Mouse (Mus musculus) myocyte (in vitro differentiated cells): ENCODE measurements around the gene Tex101. TPM values are rescaled to one million over a fixed set of nuclear protein-coding genes. Genes with fewer than 3 reads are reported as not detected.

Experiments used
- H3K27me3 ChIP-seq: one replicate; pipeline ENCODE4 v1.6.1; 2011; ENCODE audit not compliant: control insufficient read depth, insufficient read depth, insufficient read length
- H3K36me3 ChIP-seq: one replicate; pipeline ENCODE4 v1.6.1; 2011; ENCODE audit not compliant: control insufficient read depth, insufficient read depth
- H3K4me2 ChIP-seq: one replicate; pipeline ENCODE4 v1.6.1; 2011; ENCODE audit warnings: low read depth, control low read depth
- H3K4me3 ChIP-seq: one replicate; pipeline ENCODE4 v1.5.1; 2011; ENCODE audit warnings: mild to moderate bottlenecking, control low read depth, moderate library complexity
- H3K79me2 ChIP-seq: one replicate; pipeline ENCODE4 v1.6.1; 2011; ENCODE audit not compliant: control insufficient read depth, insufficient read depth
- H3ac ChIP-seq: one replicate; pipeline ENCODE4 v1.6.1; 2011; ENCODE audit not compliant: control insufficient read depth, insufficient read length
- CEBPB ChIP-seq: IDR thresholded peaks from 2 replicates; pipeline ENCODE4 v1.6.1; 2011; ENCODE audit warnings: mild to moderate bottlenecking, moderate library complexity; ENCODE audit not compliant: poor library complexity, insufficient read depth, severe bottlenecking
- E2F4 ChIP-seq: IDR thresholded peaks from one replicate; pipeline ENCODE4 v1.6.1; 2011; ENCODE audit warnings: mild to moderate bottlenecking, control low read depth, moderate library complexity; ENCODE audit not compliant: insufficient read depth
- MAX ChIP-seq: IDR thresholded peaks from one replicate; pipeline ENCODE4 v1.6.1; 2011; ENCODE audit warnings: low read depth, mild to moderate bottlenecking, control low read depth
- MYOD1 ChIP-seq, 3 experiments: IDR thresholded peaks; one replicate each; pipeline ENCODE4 v1.6.1; 2011; ENCODE audit warnings: control low read depth in 2 of 3, low read depth in 2 of 3, mild to moderate bottlenecking in 2 of 3, moderate library complexity in 1 of 3; ENCODE audit not compliant: insufficient read length in 2 of 3, control insufficient read depth in 1 of 3
- MYOG ChIP-seq, 3 experiments: IDR thresholded peaks; one replicate each; pipeline ENCODE4 v1.6.1; 2011; ENCODE audit warnings: control low read depth in 2 of 3, low read depth in 2 of 3, mild to moderate bottlenecking in 2 of 3; ENCODE audit not compliant: insufficient read length in 2 of 3, control insufficient read depth in 1 of 3, insufficient read depth in 1 of 3
- POLR2A ChIP-seq: IDR thresholded peaks from one replicate; pipeline ENCODE4 v1.6.1; 2011; ENCODE audit warnings: low read depth, mild to moderate bottlenecking, control low read depth, moderate library complexity; ENCODE audit not compliant: insufficient read length
- POLR2AphosphoS2 ChIP-seq: IDR thresholded peaks from one replicate; pipeline ENCODE4 v1.6.1; 2011; ENCODE audit warnings: low read depth, control low read depth; ENCODE audit not compliant: insufficient read length
- REST ChIP-seq: IDR thresholded peaks from one replicate; pipeline ENCODE4 v1.6.1; 2011; ENCODE audit warnings: mild to moderate bottlenecking, control low read depth, moderate library complexity; ENCODE audit not compliant: insufficient read depth, insufficient read length
- SRF ChIP-seq: IDR thresholded peaks from one replicate; pipeline ENCODE4 v1.6.1; 2011; ENCODE audit warnings: low read depth; ENCODE audit not compliant: control insufficient read depth, insufficient read length
- TCF12 ChIP-seq: IDR thresholded peaks from one replicate; pipeline ENCODE4 v1.6.1; 2011; ENCODE audit warnings: mild to moderate bottlenecking, control low read depth; ENCODE audit not compliant: poor library complexity, insufficient read depth, severe bottlenecking
- TCF3 ChIP-seq: IDR thresholded peaks from one replicate; pipeline ENCODE4 v1.6.1; 2011; ENCODE audit warnings: low read depth, control low read depth; ENCODE audit not compliant: insufficient read length
- USF1 ChIP-seq: IDR thresholded peaks from one replicate; pipeline ENCODE4 v1.6.1; 2011; ENCODE audit warnings: low read depth, mild to moderate bottlenecking, control low read depth, moderate library complexity
- polyA plus RNA-seq: library from polyadenylated mRNA; unstranded; fragments of >200 nt; fragmentation: generic; extraction: Trizol; gene quantifications from one replicate; pipeline ENCODE4 v1.2.1, GENCODE M21; 2012; ENCODE audit warnings: missing spikeins

Tex101 gene
- polyA plus RNA-seq, 1 experiment: not detected

GRCm38 (mm10) chr7:24661118-24661904, 15.2 kb downstream of the Tex101 start:
- no peak overlapping the region for H3ac ChIP-seq
- H3K79me2 ChIP-seq: no peaks in the 10 kb centered on the region
- H3K27me3 ChIP-seq: peaks cover 22% of the 10 kb centered on the region
- no peak overlapping the region for H3K4me3 ChIP-seq
- no peak overlapping the region for H3K4me2 ChIP-seq
- TF ChIP-seq E2F4 (no peak), USF1 (no peak), MYOG (IDR thresholded peaks at IDR 0.05; ENCODE audit: control insufficient read depth in 1 of 3, insufficient read depth in 1 of 3, insufficient read length in 2 of 3, low read depth in 2 of 3) (no peak), POLR2A (no peak)
- H3K36me3 ChIP-seq: no peaks in the 10 kb centered on the region

- H3K27me3 ChIP-seq: peaks cover 7% of the 10 kb centered on the region
- H3K79me2 ChIP-seq: no peaks in the 10 kb centered on the region
Observed at GRCm38 (mm10) chr7:24659737-24660357, 16.6 kb downstream of the Tex101 start.

GRCm38 (mm10) chr7:24653681-24654080, 22.8 kb downstream of the Tex101 start:
- TF ChIP-seq SRF: no peak
- Histone ChIP-seq H3K4me2 (no peak overlapping the region), H3K27me3 (no peaks in the 10 kb centered on the region)

More at GRCm38 (mm10) chr7:24659737-24660357, 16.6 kb downstream of the Tex101 start:
- H3K4me3 ChIP-seq: no peak overlapping the region
- no peaks in the 10 kb centered on the region for H3K36me3 ChIP-seq
- TF ChIP-seq MYOD1 (IDR thresholded peaks at IDR 0.05; ENCODE audit: control insufficient read depth in 1 of 3, insufficient read length in 2 of 3, low read depth in 2 of 3): no peak
- no peak for TF ChIP-seq TCF3
- no peak for TF ChIP-seq POLR2AphosphoS2
- TF ChIP-seq REST: no peak
- no peak for TF ChIP-seq USF1
- TF ChIP-seq E2F4: no peak
- TF ChIP-seq MAX: no peak
- TF ChIP-seq TCF12: no peak
- no peak for TF ChIP-seq MYOG (IDR thresholded peaks at IDR 0.05; ENCODE audit: control insufficient read depth in 1 of 3, insufficient read depth in 1 of 3, insufficient read length in 2 of 3, low read depth in 2 of 3)
- TF ChIP-seq CEBPB: no peak
- TF ChIP-seq SRF: no peak
- no peak for TF ChIP-seq POLR2A
- no peak overlapping the region for H3K4me2 ChIP-seq
- H3ac ChIP-seq: no peak overlapping the region

DNA sequence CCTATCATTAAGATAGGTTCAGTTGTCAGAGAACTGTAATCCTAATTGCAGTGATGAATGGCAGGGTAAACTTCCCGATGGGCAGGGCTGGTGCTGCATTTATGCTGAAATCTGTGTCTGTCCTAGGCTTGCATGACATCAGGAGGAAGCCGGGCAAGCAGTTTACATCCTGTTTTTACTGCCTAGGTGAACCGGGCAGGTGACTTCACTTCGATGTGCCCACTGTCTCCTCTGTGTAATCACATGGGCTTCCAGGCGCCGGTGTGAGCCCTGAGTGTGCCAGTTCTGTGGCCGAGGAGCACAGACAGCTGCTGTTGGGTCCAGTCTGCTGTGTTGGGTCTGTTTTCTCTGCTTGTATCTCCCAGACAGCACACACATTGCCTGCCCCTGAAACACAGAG, 30.0 kb downstream of the Tex101 start:
- Histone ChIP-seq H3K4me2 (no peak overlapping the region), H3K4me3 (no peak overlapping the region), H3K36me3 (no peaks in the 10 kb centered on the region), H3ac (no peak overlapping the region), H3K27me3 (no peaks in the 10 kb centered on the region), H3K79me2 (no peaks in the 10 kb centered on the region)
- TF ChIP-seq POLR2AphosphoS2 (no peak), TCF3 (no peak), MYOG (IDR thresholded peaks at IDR 0.05; ENCODE audit: control insufficient read depth in 1 of 3, insufficient read depth in 1 of 3, insufficient read length in 2 of 3, low read depth in 2 of 3) (no peak), MAX (no peak), CEBPB (no peak), USF1 (no peak), TCF12 (no peak), E2F4 (no peak), MYOD1 (IDR thresholded peaks at IDR 0.05; ENCODE audit: control insufficient read depth in 1 of 3, insufficient read length in 2 of 3, low read depth in 2 of 3) (no peak), REST (no peak), SRF (no peak), POLR2A (no peak)

More at GRCm38 (mm10) chr7:24653681-24654080, 22.8 kb downstream of the Tex101 start:
- Histone ChIP-seq H3K36me3 (no peaks in the 10 kb centered on the region), H3K79me2 (no peaks in the 10 kb centered on the region), H3ac (no peak overlapping the region), H3K4me3 (no peak overlapping the region)

- no peak for TF ChIP-seq MYOD1 (IDR thresholded peaks at IDR 0.05; ENCODE audit: control insufficient read depth in 1 of 3, insufficient read length in 2 of 3, low read depth in 2 of 3)
- no peak for TF ChIP-seq E2F4
- no peak for TF ChIP-seq REST
- no peak for TF ChIP-seq MYOG (IDR thresholded peaks at IDR 0.05; ENCODE audit: control insufficient read depth in 1 of 3, insufficient read depth in 1 of 3, insufficient read length in 2 of 3, low read depth in 2 of 3)
- TF ChIP-seq SRF: no peak
- Histone ChIP-seq H3K27me3 (no peaks in the 10 kb centered on the region), H3ac (no peak overlapping the region)
Observed at GRCm38 (mm10) chr7:24644996-24645395, 31.5 kb downstream of the Tex101 start.

More at GRCm38 (mm10) chr7:24644996-24645395, 31.5 kb downstream of the Tex101 start:
- Histone ChIP-seq H3K36me3 (no peaks in the 10 kb centered on the region), H3K79me2 (no peaks in the 10 kb centered on the region), H3K4me3 (no peak overlapping the region), H3K4me2 (no peak overlapping the region)
